Mouse (Mus musculus): ENCODE data around the gene Parp3. TPM values are rescaled to one million over a fixed set of nuclear protein-coding genes. Genes with fewer than 3 reads are reported as not detected.
A peak's percentile ranks its signal among the peaks of the same experiment; 100 is the strongest.
"Not testable (repeated sequence)": the region's sequence is repeated elsewhere in the genome, so short reads cannot be mapped to it uniquely, and the experiment has no call there.

Parp3 gene
- 45.8 and 46.8 TPM in 2 replicates for polyA plus RNA-seq (2012; ENCODE audit: insufficient read depth, insufficient read length, missing spikeins)

GRCm38 (mm10) chr9:106476924-106477484 lies at the start of gene Parp3:
Gene Parp3, minus strand, starts transcription at chr9:106476949.
- peak within 1 kb of the TSS; percentile 92 for H3K27ac ChIP-seq (replicated peaks; ENCODE audit: low read depth, low read length)
- peak within 1 kb of the TSS; percentile 70 for H3K4me3 ChIP-seq (ENCODE audit: insufficient read depth, low read depth, low read length)
- H3K4me1 ChIP-seq (ENCODE audit: control insufficient read depth, insufficient read depth, insufficient read length, low read length), result peaks cover 9% of the 10 kb centered on the region

DNA sequence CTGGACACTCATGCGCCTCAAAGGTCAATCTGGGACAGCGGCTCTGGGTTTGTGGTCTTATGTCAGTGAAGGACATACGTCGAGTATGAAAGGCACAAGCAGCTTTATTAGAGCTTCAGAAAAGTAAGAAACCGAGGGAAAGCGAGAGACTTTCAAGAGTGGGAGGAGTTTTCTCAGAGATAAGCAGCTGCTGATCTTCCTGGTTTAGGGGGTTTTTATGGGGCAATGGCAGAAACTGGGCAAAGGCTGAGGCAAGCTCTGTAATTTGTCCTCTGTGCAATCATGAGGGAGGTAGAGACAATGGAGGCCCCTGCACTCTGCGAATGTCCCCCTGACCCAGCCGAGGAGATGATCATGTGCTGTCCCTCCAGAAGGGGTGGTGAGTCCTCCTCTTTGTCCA lies 43.2 kb upstream of the Parp3 start:
- no peaks in the 10 kb centered on the region for H3K4me1 ChIP-seq (ENCODE audit: control insufficient read depth, insufficient read depth, insufficient read length, low read length)
- no peak overlapping the region for H3K27ac ChIP-seq (replicated peaks; ENCODE audit: low read depth, low read length)
- no peak overlapping the region for H3K4me3 ChIP-seq (ENCODE audit: insufficient read depth, low read depth, low read length)

- no peak overlapping the region for H3K27ac ChIP-seq (replicated peaks; ENCODE audit: low read depth, low read length)
- no peak overlapping the region for H3K4me3 ChIP-seq (ENCODE audit: insufficient read depth, low read depth, low read length)
- no peaks in the 10 kb centered on the region for H3K4me1 ChIP-seq (ENCODE audit: control insufficient read depth, insufficient read depth, insufficient read length, low read length)
Measured at GRCm38 (mm10) chr9:106519433-106519832, 42.7 kb upstream of the Parp3 start.

DNA sequence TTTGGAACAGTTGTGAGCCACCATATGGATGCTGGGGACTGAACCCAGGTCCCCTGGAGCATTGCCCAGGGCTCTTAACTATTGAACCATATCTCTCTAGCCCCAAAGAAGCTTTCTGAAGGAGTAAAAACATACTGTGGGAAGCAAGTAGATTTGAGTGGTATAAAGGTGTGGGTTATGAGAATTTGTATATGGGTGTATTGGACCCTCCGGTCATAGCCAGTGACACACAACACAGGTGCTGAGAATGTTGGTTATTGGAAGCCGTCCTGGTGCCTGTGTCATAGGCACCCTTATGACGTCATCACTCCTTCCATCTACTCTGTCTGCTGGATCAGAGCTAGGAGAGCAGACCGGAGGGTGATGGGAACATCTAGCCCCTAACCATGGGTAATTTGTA lies 37.5 kb upstream of the Parp3 start, which contains the start of gene Iqcf5:
Gene Iqcf5, plus strand, starts transcription at position 301 of the 400 bp plus-strand sequence.
- Histone ChIP-seq H3K27ac (replicated peaks; ENCODE audit: low read depth, low read length) (no peak within 1 kb of the TSS), H3K4me1 (ENCODE audit: control insufficient read depth, insufficient read depth, insufficient read length, low read length) (no peaks in the 10 kb centered on the region), H3K4me3 (ENCODE audit: insufficient read depth, low read depth, low read length) (no peak within 1 kb of the TSS)

GRCm38 (mm10) chr9:106513566-106513965 lies 36.8 kb upstream of the Parp3 start:
- Histone ChIP-seq H3K4me1 (ENCODE audit: control insufficient read depth, insufficient read depth, insufficient read length, low read length) (no peaks in the 10 kb centered on the region), H3K27ac (replicated peaks; ENCODE audit: low read depth, low read length) (no peak overlapping the region), H3K4me3 (ENCODE audit: insufficient read depth, low read depth, low read length) (no peak overlapping the region)

DNA sequence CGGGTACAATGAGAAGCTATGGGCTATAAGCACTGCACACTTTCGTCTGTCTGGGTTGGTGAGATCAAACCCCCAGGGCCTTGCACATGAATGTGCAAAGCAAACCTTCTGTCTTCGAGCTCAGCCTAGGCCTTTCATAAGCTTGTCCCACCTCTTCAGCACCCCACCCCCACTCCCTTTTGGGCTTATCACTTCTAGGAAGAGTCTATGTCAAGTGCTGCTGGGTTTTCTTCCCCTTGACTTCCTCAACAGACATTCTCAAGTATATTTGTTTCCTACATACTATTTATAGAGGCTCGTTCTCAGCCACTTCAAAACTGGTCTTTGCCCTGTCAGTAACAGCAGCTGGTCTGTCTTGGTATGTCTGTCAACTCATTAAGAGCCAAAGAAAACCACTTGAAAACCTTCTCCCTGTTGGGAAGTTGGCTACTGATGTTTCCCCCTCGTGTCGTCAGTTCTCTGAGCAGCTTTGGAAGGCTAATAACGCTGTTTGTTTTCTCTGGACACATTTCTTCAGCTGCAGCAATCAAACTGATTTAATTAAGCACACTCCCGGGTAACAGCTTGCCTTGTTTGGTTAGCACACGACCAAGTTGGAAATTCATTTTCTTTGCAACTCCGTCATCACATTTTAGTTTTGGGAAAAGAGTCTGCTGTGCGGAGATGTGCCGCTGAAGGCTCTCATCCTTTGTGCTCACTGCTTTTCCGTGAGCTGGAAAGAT lies 36.1 kb upstream of the Parp3 start:
- no peak overlapping the region for H3K4me3 ChIP-seq (ENCODE audit: insufficient read depth, low read depth, low read length)
- no peaks in the 10 kb centered on the region for H3K4me1 ChIP-seq (ENCODE audit: control insufficient read depth, insufficient read depth, insufficient read length, low read length)
- no peak overlapping the region for H3K27ac ChIP-seq (replicated peaks; ENCODE audit: low read depth, low read length)

- H3K4me3 ChIP-seq (ENCODE audit: insufficient read depth, low read depth, low read length), result no peak overlapping the region
- H3K27ac ChIP-seq (replicated peaks; ENCODE audit: low read depth, low read length), result no peak overlapping the region
- no peaks in the 10 kb centered on the region for H3K4me1 ChIP-seq (ENCODE audit: control insufficient read depth, insufficient read depth, insufficient read length, low read length)
Measured at GRCm38 (mm10) chr9:106509356-106509755, 32.6 kb upstream of the Parp3 start.

GRCm38 (mm10) chr9:106504246-106504645 lies 27.5 kb upstream of the Parp3 start:
- H3K27ac ChIP-seq (replicated peaks; ENCODE audit: low read depth, low read length), result no peak overlapping the region
- H3K4me1 ChIP-seq (ENCODE audit: control insufficient read depth, insufficient read depth, insufficient read length, low read length), result no peaks in the 10 kb centered on the region
- H3K4me3 ChIP-seq (ENCODE audit: insufficient read depth, low read depth, low read length), result no peak overlapping the region

DNA sequence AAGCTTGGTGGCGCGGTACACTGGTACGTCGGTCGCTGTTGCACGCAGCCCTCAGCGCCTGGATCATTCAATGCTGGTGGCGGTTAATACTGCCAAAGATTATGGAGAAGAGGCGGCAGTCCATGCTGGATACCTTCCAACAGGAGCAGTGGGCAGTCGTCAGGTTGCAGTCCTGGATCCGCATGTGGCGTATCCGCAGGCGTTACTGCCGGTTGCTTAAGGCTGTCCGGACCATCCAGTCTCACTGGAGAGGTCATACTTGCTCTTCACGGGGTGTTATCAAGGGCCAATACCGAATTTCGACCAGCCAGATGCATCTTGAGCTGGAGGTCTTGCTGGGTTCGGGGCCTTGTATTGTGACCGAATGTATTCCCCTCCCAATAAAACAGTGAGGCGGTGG lies 25.1 kb upstream of the Parp3 start:
- Histone ChIP-seq H3K4me3 (ENCODE audit: insufficient read depth, low read depth, low read length) (no peak overlapping the region), H3K27ac (replicated peaks; ENCODE audit: low read depth, low read length) (no peak overlapping the region)

GRCm38 (mm10) chr9:106499667-106500066 lies 22.9 kb upstream of the Parp3 start, which contains the start of gene Iqcf1:
Gene Iqcf1, plus strand, starts transcription at chr9:106499967.
- Histone ChIP-seq H3K27ac (replicated peaks; ENCODE audit: low read depth, low read length) (no peak within 1 kb of the TSS), H3K4me1 (ENCODE audit: control insufficient read depth, insufficient read depth, insufficient read length, low read length) (no peaks in the 10 kb centered on the region), H3K4me3 (ENCODE audit: insufficient read depth, low read depth, low read length) (no peak within 1 kb of the TSS)

More for the DNA sequence above, 25.1 kb upstream of the Parp3 start:
- H3K4me1 ChIP-seq (ENCODE audit: control insufficient read depth, insufficient read depth, insufficient read length, low read length), result no peaks in the 10 kb centered on the region

- not testable (repeated sequence) for H3K4me3 ChIP-seq (ENCODE audit: insufficient read depth, low read depth, low read length); H3K4me1 ChIP-seq (ENCODE audit: control insufficient read depth, insufficient read depth, insufficient read length, low read length); H3K27ac ChIP-seq (replicated peaks; ENCODE audit: low read depth, low read length)
Measured at GRCm38 (mm10) chr9:106487602-106488001, 10.9 kb upstream of the Parp3 start.

DNA sequence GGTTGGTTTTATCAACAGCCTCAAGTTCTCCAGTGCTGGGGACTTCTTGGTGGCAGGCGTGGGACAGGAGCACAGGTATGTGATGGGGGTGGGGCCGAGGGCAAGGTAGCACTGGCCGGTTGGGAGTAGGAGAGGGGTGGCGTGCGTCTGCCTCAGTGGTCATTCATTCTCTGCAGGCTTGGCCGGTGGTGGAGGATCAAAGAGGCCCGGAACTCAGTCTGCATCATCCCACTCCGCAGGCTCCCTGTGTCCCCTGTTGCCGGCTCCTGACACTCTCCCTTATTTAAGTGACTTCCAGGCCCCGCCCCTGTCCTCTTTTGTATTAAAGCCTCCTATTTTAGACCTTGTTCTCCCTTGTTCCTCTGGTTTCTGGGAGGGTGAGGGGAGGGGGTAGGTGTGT lies 8.3 kb upstream of the Parp3 start:
- Histone ChIP-seq H3K4me1 (ENCODE audit: control insufficient read depth, insufficient read depth, insufficient read length, low read length) (no peaks in the 10 kb centered on the region), H3K4me3 (ENCODE audit: insufficient read depth, low read depth, low read length) (no peak overlapping the region), H3K27ac (replicated peaks; ENCODE audit: low read depth, low read length) (no peak overlapping the region)

- no peak overlapping the region for H3K27ac ChIP-seq (replicated peaks; ENCODE audit: low read depth, low read length)
- H3K4me3 ChIP-seq (ENCODE audit: insufficient read depth, low read depth, low read length), result no peak overlapping the region
- H3K4me1 ChIP-seq (ENCODE audit: control insufficient read depth, insufficient read depth, insufficient read length, low read length), result no peaks in the 10 kb centered on the region
Measured at GRCm38 (mm10) chr9:106483606-106484005, 6.9 kb upstream of the Parp3 start.

DNA sequence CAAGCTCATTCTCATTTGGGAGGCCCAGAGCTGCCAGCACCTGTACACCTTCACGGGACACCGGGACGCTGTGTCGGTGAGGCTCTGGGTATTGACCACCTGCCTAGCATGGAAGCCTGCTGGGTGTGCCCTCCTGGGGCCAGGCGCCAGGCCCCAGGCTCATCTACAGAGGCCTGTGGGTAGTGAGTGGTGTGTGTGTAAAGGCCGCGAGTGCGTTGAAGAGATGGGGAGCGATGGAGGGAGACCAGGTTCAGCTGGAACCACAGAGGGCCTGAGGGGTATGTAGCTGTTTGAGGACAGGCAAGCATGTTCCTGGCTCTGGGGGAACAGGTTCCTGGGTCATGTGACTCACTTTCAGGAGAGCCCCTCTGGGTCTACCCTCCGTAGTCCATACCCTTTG lies 6.4 kb upstream of the Parp3 start:
- H3K27ac ChIP-seq (replicated peaks; ENCODE audit: low read depth, low read length), result no peak overlapping the region
- H3K4me3 ChIP-seq (ENCODE audit: insufficient read depth, low read depth, low read length), result no peak overlapping the region
- H3K4me1 ChIP-seq (ENCODE audit: control insufficient read depth, insufficient read depth, insufficient read length, low read length), result peaks cover under 1% of the 10 kb centered on the region; the same call in 1 of the 2 replicates

- no peak overlapping the region for H3K27ac ChIP-seq (replicated peaks; ENCODE audit: low read depth, low read length)
- peaks cover 5% of the 10 kb centered on the region for H3K4me1 ChIP-seq (ENCODE audit: control insufficient read depth, insufficient read depth, insufficient read length, low read length)
- H3K4me3 ChIP-seq (ENCODE audit: insufficient read depth, low read depth, low read length), result no peak overlapping the region
Measured at GRCm38 (mm10) chr9:106482578-106483115, 5.9 kb upstream of the Parp3 start.

- no peak overlapping the region for H3K27ac ChIP-seq (replicated peaks; ENCODE audit: low read depth, low read length)
Measured at GRCm38 (mm10) chr9:106481676-106482075, 4.9 kb upstream of the Parp3 start.

More at GRCm38 (mm10) chr9:106481676-106482075, 4.9 kb upstream of the Parp3 start:
- no peak overlapping the region for H3K4me3 ChIP-seq (ENCODE audit: insufficient read depth, low read depth, low read length)
- peaks cover 6% of the 10 kb centered on the region for H3K4me1 ChIP-seq (ENCODE audit: control insufficient read depth, insufficient read depth, insufficient read length, low read length)
